Mouse (Mus musculus) lung, postnatal 0 days (tissue): ENCODE results near the gene Grap2.

Experiments
- CTCF ChIP-seq: IDR thresholded peaks from 2 replicates; pipeline ENCODE4 v1.5.1; 2016; ENCODE audit warnings: antibody characterized with exemption, mild to moderate bottlenecking
- EP300 ChIP-seq: IDR thresholded peaks from 2 replicates; pipeline ENCODE4 v1.6.1; 2016; ENCODE audit warnings: antibody characterized with exemption, mild to moderate bottlenecking, control low read depth

DNA sequence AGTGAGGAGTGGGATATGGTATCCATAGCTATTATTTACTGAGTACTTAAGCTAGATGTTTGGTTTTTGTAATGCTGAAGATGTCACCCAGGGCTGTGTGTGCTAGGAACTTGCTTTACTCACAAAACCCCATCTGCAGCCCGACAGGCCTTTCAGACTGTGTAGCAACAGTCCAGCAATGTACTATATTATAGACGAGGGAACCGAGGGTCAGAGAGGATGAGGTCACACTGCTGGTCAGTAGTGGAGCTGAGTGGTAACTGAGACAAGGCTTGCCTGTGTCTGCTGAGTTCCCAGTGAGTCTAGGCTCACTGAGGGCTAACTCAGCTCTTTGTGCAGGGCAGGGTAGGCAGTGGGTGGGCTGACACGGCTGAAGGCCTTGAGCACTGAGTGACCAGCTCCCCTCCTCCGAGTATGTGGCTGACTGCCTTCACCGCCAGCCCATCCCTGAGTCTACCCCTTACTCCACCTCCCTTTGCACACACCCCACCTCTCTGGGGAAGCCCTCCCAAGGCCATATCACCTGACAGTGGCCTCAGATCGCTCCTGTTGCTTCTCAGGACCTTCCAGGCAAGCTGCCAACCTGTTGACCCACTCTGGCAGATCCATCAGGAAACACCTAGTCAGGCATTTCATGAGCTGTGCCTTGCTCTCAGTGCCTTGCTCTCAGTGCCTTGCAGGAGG is 108.1 kb downstream of the Grap2 start:
- TF ChIP-seq CTCF (no peak), EP300 (no peak)
